Mouse (Mus musculus) c-Kit-negative CD71-positive TER-119-positive erythroid progenitor cells, embryonic 14.5 days (primary cell): ENCODE results near the gene Nufip1.
"Not testable (repeated sequence)": the region's sequence is repeated elsewhere in the genome, so short reads cannot be mapped to it uniquely, and the experiment has no call there.

ENCODE experiments used
- DNase-seq: peaks from one replicate; pipeline ENCODE4 v3.0.0-alpha.2; 2013; ENCODE audit warnings: low read depth, low spot score

The Nufip1 gene

DNA sequence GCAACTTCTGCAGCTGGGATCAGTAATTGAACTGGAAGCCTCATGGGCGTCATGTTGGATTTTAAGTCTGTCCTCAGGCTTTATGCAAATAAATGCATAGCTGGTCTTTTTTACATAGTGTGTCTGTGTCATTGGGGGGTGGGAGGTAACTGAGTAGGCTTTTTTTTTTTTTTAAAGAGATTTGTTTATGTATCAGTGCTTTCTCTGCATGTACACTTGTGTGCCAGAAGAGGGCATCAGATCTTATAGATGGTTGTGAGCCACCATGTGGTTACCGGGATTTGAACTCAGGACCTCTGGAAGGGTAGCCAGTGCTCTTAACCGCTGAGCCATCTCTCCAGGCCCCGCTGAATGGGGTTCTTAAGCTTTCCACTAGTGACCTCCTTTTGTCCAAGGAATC, 24.3 kb downstream of the Nufip1 start:
- DNase-seq = no peak

DNA sequence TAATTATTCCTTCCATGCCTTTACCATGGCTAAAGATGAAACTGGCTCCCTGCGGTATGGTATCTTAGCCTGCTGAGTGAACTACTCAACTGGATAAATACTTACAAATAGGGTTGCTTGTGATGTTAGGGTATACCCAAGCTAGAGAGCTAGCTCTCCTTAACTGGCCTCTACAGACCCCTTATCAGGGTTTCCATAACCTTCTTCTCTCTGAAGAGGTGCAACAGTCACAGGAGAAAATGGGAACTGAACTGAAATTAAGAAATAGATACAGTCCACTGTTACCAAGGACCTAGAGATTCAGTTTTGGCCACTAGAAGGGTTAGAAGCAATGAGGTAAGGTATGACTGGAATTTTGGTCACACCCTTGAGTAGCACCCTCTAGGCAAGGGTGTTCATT, 34.6 kb downstream of the Nufip1 start:
- DNase-seq = no peak

- DNase-seq = no peak
Measured at GRCm38 (mm10) chr14:76145868-76146267, 35.2 kb downstream of the Nufip1 start.

DNA sequence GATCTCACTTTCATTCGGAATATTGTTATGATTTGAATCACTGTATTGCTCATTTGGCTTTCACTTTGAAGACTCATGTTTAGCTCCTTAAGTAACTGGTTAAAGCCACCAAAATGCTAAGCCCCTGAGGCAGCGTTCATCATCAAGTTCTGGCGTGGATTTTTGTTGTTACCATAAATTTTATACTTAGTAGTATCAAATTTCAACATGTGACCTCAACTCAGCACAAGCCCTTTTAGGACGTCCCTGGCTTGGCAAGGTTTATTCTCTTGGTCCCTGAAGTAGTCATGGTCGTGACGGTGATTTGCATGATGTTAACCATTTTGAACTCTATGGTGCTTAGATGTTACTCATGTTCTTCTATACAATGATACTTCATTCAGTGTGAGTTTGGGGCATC, 36.4 kb downstream of the Nufip1 start:
- no peak for DNase-seq

GRCm38 (mm10) chr14:76148294-76148693, 37.6 kb downstream of the Nufip1 start:
- DNase-seq = no peak

DNA sequence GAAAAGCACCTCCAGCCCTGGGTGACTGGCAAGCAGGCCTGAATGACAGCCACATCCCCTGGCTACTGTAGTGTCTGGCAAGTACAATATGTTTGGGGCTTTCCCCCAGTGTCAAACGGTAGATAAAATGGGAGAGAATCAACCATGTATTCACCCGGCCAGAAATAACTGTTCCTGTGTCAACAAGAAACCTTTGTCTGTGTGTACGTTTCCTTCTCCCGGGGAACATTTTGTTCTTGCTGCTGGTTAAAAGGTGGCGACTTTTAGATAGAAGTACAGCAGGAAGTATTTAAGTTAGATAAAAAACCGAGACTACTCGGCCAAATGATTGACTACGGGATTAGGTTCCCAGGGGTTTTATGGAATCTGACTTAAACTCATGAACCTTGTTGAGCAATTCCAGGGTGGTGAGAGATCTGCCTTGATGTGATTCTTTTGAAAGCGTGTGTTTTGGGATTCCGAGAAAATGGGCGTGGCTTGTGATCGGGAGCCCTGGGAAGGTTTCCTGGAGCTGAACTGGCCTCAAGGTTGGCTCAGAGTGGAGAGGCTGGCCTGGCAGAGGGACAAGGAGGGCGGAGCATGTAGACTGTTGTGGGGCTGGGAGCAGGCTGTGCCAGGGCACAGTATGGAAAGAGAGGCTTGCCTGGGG, 39.0 kb downstream of the Nufip1 start:
- peak; percentile 55 for DNase-seq

DNA sequence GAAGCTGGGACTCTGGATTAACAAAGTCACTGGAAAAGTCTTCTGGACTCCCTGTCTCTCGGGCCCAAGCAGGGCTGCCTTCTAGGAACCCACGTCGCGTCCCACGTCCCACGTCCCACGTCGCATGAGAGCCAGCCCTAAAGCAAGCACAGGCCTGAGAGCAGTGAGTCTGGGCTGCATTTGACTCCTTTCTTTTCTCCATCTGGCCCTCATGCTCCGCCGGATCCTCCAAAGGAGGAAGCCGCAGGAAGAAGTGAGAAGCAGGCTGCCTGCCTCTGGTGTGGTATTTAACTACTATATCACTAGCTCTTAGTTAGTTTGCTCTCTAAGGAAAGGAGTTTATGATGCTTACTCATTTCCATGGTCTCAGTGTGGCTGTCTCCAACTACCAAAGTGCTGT, 39.8 kb downstream of the Nufip1 start:
- no peak for DNase-seq

DNA sequence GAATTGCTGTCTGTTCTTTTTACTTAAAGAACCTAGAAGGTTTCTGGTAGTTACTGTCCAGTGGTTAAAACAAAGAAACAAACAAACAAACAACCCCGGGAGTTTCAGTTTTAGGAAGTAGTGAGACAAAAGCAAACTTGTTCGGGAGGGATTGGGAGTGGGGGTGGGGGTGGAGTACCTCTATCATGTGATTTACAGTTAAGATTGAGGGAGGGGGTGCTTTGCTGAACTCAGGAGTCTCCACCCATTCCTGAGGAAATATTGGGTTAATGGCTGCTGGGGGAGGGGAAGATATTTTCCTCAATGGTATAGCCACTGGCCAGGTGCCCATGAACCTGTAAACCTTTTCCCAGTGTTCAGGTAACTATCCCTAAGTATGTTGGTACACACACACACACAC, 40.3 kb downstream of the Nufip1 start:
- DNase-seq = no peak

- no peak for DNase-seq
Measured at GRCm38 (mm10) chr14:76151820-76152161, 41.1 kb downstream of the Nufip1 start.

GRCm38 (mm10) chr14:76152162-76153002, 41.7 kb downstream of the Nufip1 start:
- peak; percentile 96 for DNase-seq

- no peak for DNase-seq
Measured at GRCm38 (mm10) chr14:76153003-76153675, 42.4 kb downstream of the Nufip1 start.

DNA sequence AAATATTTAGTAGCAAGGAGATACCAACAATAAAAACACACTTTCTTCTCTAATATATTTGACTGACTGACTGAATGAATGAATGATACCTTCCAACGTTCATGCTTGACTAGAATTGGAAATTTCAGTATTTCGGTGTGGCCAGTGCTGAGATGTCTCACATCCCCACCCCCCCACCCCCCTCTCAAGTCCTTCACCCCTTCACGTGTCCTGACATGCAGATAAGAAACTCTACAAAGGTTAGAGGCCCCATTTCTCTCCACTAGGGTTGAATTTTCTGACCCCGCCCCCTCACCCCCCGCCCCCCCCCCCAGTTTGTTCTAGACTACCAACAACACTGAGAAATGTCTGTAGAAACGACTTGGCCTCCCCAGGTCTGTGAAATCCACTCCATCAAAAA, 43.1 kb downstream of the Nufip1 start:
- no peak for DNase-seq

GRCm38 (mm10) chr14:76158192-76158785, 47.6 kb downstream of the Nufip1 start:
- no peak for DNase-seq

DNA sequence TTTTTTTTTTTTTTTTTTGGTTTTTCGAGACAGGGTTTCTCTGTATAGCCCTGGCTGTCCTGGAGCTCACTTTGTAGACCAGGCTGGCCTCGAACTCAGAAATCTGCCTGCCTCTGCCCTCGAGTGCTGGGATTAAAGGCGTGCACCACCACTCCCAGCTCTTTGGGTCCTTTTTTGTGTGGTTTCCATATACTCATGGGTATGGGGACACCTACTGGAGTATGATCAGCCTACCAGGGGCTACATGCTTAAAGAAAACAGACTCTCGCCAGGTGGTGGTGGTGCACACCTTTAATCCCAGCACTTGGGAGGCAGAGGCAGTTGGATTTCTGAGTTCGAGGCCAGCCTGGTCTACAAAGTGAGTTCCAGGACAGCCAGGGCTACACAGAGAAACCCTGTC, 49.9 kb downstream of the Nufip1 start:
- not testable (repeated sequence) for DNase-seq

- no peak for DNase-seq
Measured at GRCm38 (mm10) chr14:76164236-76164635, 53.5 kb downstream of the Nufip1 start.

DNA sequence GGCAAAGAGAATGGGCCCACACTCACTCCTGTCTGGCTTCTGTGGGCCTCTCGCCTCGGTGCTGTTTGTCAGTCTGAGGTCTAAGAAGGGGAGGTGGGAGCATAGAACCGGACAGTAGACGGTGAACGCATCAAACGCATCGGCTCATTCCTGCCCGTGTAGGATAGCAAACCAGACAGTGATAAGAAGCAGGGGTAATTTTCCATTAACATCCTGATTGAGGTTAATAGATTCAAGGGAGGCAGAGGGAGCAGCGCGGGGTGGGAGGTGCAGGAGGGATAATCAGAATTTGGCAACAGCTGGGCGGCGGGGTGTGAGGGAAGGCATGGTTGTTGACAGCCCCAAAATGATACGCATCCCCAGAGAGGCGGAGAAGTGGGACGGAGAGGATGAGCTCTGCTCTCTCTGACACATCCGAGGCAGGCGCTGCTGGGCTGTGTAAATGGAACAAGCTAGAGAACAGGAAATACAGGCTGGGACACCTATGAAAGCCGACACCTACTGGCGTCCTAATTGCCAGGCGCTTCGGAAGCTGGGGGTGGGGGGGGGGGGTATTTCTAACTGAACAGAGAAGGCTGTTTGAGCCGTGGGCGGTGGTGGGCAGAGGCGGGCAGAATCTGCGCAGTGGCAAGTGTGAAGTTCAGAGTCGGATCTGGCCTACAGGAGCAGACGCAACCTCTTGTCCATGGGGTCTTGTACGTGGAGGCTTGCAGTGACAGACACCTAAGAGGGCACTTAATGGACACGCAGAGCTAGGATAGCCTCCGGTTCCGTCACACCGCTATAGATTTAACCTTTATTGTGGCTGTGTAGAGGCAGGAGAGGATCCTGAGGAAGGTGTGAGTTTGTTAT, 54.4 kb downstream of the Nufip1 start:
- DNase-seq = no peak

DNA sequence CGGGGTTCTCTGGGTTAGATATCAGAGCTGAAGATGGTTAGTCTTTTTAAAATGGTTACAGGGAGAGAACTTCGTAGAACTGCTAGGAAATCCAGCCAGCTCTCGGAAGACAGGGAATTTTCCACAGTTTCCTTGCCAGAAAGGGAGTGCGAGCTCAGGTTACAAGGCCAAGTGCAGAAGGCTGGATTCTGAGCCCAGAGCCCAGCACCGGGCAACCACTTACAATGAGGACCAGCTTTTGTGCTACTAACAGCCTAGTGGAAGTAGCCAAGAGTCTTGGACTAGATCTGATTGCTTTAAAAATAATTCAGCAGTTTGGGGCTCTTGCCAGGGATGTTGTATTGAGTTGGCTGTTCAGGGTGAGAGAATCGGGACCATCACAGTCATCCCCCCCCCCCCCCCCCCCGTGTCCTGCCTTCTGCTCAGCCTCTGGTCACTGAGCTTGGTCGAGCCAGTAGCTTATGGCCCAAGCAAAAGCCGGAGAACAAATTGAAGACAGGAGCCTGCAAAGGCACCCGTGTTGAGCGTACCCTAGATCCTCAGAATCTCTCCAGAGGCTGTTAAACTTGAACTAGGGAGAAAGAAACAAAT, 59.3 kb downstream of the Nufip1 start:
- DNase-seq = no peak

DNA sequence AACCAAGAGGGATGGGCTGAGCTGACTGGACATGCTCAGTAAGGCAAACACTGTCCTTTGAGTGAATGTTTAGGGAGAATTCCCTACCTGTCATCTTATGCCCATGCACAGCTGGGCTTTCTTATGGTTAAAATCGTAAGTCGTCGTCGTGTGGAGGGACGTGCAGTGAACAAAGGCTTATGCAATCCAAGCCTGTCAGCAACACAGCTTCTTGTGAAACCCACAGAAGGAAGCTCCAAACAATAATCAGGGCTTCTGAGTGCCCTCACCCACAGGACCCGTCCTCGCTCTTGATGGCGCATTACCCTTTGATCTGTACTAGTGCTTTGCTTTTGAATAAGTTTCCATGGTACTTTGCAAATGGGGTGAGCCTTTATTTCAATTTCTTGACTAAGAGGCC, 60.6 kb downstream of the Nufip1 start:
- no peak for DNase-seq

DNA sequence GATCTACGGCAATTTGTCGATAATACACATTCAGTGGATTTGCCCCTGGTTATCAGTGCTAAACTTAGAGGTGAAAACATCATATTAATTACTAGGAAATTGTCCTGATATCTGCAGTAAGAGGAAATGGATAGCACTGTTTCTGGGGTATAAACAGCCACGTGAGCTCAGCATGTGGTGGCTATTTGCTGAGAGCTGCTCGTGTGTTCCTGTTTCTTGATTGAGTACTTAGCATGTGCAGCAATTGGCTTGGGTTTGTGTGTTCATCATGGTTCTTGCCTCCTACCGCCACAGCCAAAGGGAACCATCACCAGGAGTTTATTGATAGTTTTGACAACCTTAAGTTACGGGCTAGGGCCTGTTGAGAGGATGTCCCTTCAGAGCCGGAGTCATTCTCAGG, 63.6 kb downstream of the Nufip1 start:
- DNase-seq = no peak

GRCm38 (mm10) chr14:76175808-76176207, 65.1 kb downstream of the Nufip1 start:
- DNase-seq = no peak

GRCm38 (mm10) chr14:76177230-76177629, 66.5 kb downstream of the Nufip1 start:
- DNase-seq = no peak
